Mouse (Mus musculus): ENCODE measurements around the gene Apbb2.

GRCm38 (mm10) chr5:66609306-66609705, 9.3 kb downstream of the Apbb2 start:
- TF ChIP-seq CTCF (IDR thresholded peaks at IDR 0.05) (no peak), EP300 (IDR thresholded peaks at IDR 0.05) (no peak)

All from lung, postnatal 0 days (tissue).